Comparison of ENCODE assay signal across 13 mouse cellular contexts in genomic region chr9:14092996-14093442, GRCm38 (mm10).
DNase-seq lines count a peak whose midpoint lies in the region; ATAC-seq and TF ChIP-seq lines count a peak whose summit lies in the region.
"Had no signal": no experiment of that assay in that cellular context is flagged by ENCODE, and none has a peak within 500 bp of the region (broad histone marks: within the 10 kb centered on the region; RNA-seq: fewer than 3 reads in every experiment).

No protein-coding gene starts in this region.

- no peak overlapping the region for H3K4me2 ChIP-seq in kidney, embryonic 15.5 days
- H3K4me2 ChIP-seq in CH12.LX (ENCODE audit: insufficient read depth, low read depth, poor library complexity, severe bottlenecking): no peak overlapping the region
- no peak overlapping the region for H3K4me2 ChIP-seq in embryonic facial prominence, embryonic 13.5 days
- H3K4me2 ChIP-seq: heart, embryonic 13.5 days; lung, embryonic 15.5 days; neural tube, embryonic 13.5 days had no signal

- DNase-seq in kidney, postnatal 10 days: no peak
- DNase-seq in CH12.LX (ENCODE audit: extremely low read depth): peak; percentile 52
- DNase-seq in naive thymus-derived CD4-positive, alpha-beta T cell, adult 2 months (ENCODE audit: low read depth): peak; percentile 85
- no peak for DNase-seq in layer of hippocampus, postnatal 14 days (ENCODE audit: low spot score in 2 of 2)
- DNase-seq in ovary, adult 18-20 months (ENCODE audit: low spot score): no peak
- no peak for DNase-seq in adrenal gland, postnatal 10 days
- DNase-seq: cerebellum, postnatal 14 days; layer of hippocampus, adult 9-11 months had no signal

- no peaks in the 10 kb centered on the region for H3K27me3 ChIP-seq in kidney, embryonic 15.5 days
- no peaks in the 10 kb centered on the region for H3K27me3 ChIP-seq in CH12.LX (replicated peaks)
- no peaks in the 10 kb centered on the region for H3K27me3 ChIP-seq in embryonic facial prominence, embryonic 13.5 days
- H3K27me3 ChIP-seq: heart, embryonic 13.5 days; lung, embryonic 15.5 days; neural tube, embryonic 13.5 days had no signal

- no peak overlapping the region for H3K27ac ChIP-seq in kidney, embryonic 15.5 days
- H3K27ac ChIP-seq in CH12.LX (ENCODE audit: insufficient read depth, low read depth): no peak overlapping the region
- peak overlapping the region; percentile 18; the same call in 1 of the 2 replicates for H3K27ac ChIP-seq in embryonic facial prominence, embryonic 13.5 days
- H3K27ac ChIP-seq: heart, embryonic 13.5 days; lung, embryonic 15.5 days; neural tube, embryonic 13.5 days had no signal

- peaks cover 5% of the 10 kb centered on the region for H3K4me1 ChIP-seq in kidney, embryonic 15.5 days
- peaks cover 20 to 55% of the 10 kb centered on the region in 2 experiments for H3K4me1 ChIP-seq in CH12.LX (ENCODE audit: control insufficient read depth in 1 of 2, insufficient read depth in 2 of 2)
- H3K4me1 ChIP-seq in embryonic facial prominence, embryonic 13.5 days: peaks cover 36% of the 10 kb centered on the region

- ATAC-seq in kidney, embryonic 15.5 days (replicated peaks; ENCODE audit: low FRiP score): peak; percentile 54; the same call in 1 of the 2 replicates
- ATAC-seq in embryonic facial prominence, embryonic 13.5 days (ENCODE audit: insufficient number of reproducible peaks, insufficient read depth, low FRiP score, low TSS enrichment, low read depth): no peak

- H3K9ac ChIP-seq in kidney, embryonic 15.5 days: no peak overlapping the region
- no peak overlapping the region for H3K9ac ChIP-seq in CH12.LX (ENCODE audit: insufficient read depth, low read depth)
- no peak overlapping the region for H3K9ac ChIP-seq in embryonic facial prominence, embryonic 13.5 days
- H3K9ac ChIP-seq: heart, embryonic 13.5 days; lung, embryonic 15.5 days; neural tube, embryonic 13.5 days had no signal

- no peak for TF ChIP-seq RAD21 in CH12.LX (IDR thresholded peaks at IDR 0.05; ENCODE audit: low read depth, low read length)

- WGBS in kidney, embryonic 15.5 days: 68% methylated on average over 2 of the region's 2 CpGs
- 46% methylated on average over 2 of the region's 2 CpGs for WGBS in embryonic facial prominence, embryonic 13.5 days

- no peak overlapping the region for H3K4me3 ChIP-seq in kidney, embryonic 15.5 days (replicated peaks)
- no peak overlapping the region for H3K4me3 ChIP-seq in CH12.LX (replicated peaks in 1 of 3; ENCODE audit: low read depth in 2 of 3, low read length in 2 of 3, poor library complexity in 1 of 3)
- H3K4me3 ChIP-seq in embryonic facial prominence, embryonic 13.5 days: no peak overlapping the region
- H3K4me3 ChIP-seq: heart, embryonic 13.5 days; lung, embryonic 15.5 days; neural tube, embryonic 13.5 days had no signal

- H3K79me2 ChIP-seq in CH12.LX (replicated peaks; ENCODE audit: control insufficient read depth, extremely low read depth, insufficient read depth, poor library complexity, severe bottlenecking): no peaks in the 10 kb centered on the region

- no peaks in the 10 kb centered on the region for H3K9me3 ChIP-seq in kidney, embryonic 15.5 days (replicated peaks)
- H3K9me3 ChIP-seq in CH12.LX (replicated peaks; ENCODE audit: low read length): no peaks in the 10 kb centered on the region
- H3K9me3 ChIP-seq in embryonic facial prominence, embryonic 13.5 days: no peaks in the 10 kb centered on the region
- H3K9me3 ChIP-seq: heart, embryonic 13.5 days; lung, embryonic 15.5 days; neural tube, embryonic 13.5 days had no signal

- TF ChIP-seq EP300 in CH12.LX (IDR thresholded peaks at IDR 0.05; ENCODE audit: low read length): 0 out of 2 replicates have a peak, but pooled peaks have one; percentile 47

- in situ Hi-C loops in CH12.LX (cut with MboI; ENCODE audit: low pct_ligation_motif_present, low pct_unique_long_range_greater_than_20kb, low sequenced_read_pairs): no loop called here

- dilution Hi-C loops in CH12.LX (cut with MboI; ENCODE audit: extremely low pct_ligation_motif_present, extremely low pct_unique_long_range_greater_than_20kb, low sequenced_read_pairs): no loop called here

- no peak for TF ChIP-seq POLR2A in CH12.LX (IDR thresholded peaks at IDR 0.05; ENCODE audit: low read depth, low read length)

- H3K36me3 ChIP-seq in kidney, embryonic 15.5 days: no peaks in the 10 kb centered on the region
- H3K36me3 ChIP-seq in CH12.LX (replicated peaks in 1 of 2; ENCODE audit: control insufficient read depth in 1 of 2, insufficient read depth in 1 of 2, low read length in 1 of 2): no peaks in the 10 kb centered on the region
- H3K36me3 ChIP-seq in embryonic facial prominence, embryonic 13.5 days: no peaks in the 10 kb centered on the region
- H3K36me3 ChIP-seq: heart, embryonic 13.5 days; lung, embryonic 15.5 days; neural tube, embryonic 13.5 days had no signal

- no peak for TF ChIP-seq CTCF in CH12.LX (conservative IDR thresholded peaks at IDR 0.05 in 1 of 2, IDR thresholded peaks at IDR 0.05 in 1 of 2; ENCODE audit: low read depth in 2 of 2, low read length in 2 of 2)

TF ChIP-seq in CH12.LX, 34 proteins besides CTCF, POLR2A, EP300 and RAD21:
- no peak for TF ChIP-seq MAFK (IDR thresholded peaks at IDR 0.05; ENCODE audit: insufficient replicate concordance, low read length)
- no peak for TF ChIP-seq BHLHE40 (IDR thresholded peaks at IDR 0.05; ENCODE audit: low read depth, low read length)
- no peak for TF ChIP-seq USF2 (conservative IDR thresholded peaks at IDR 0.05; ENCODE audit: low read depth, low read length)
- no peak for TF ChIP-seq PAX5 (IDR thresholded peaks at IDR 0.05; ENCODE audit: low read length)
- no peak for TF ChIP-seq JUND (conservative IDR thresholded peaks at IDR 0.05; ENCODE audit: low read depth, low read length)
- no peak for TF ChIP-seq MAX (IDR thresholded peaks at IDR 0.05; ENCODE audit: low read length)
- TF ChIP-seq GABPA (IDR thresholded peaks at IDR 0.05; ENCODE audit: insufficient replicate concordance, low read depth, low read length): no peak
- TF ChIP-seq MAZ (IDR thresholded peaks at IDR 0.05; ENCODE audit: low read depth, low read length): 0 out of 2 replicates have a peak, but pooled peaks have one; percentile 21

Comparison
In these comparisons a context has a peak if more than half of its experiments do, and no peak if none do; other contexts are left out.
1. DNase-seq: peak in CH12.LX (single experiment) and naive thymus-derived CD4-positive, alpha-beta T cell, adult 2 months (single experiment); none in kidney, postnatal 10 days (single experiment), layer of hippocampus, postnatal 14 days (0 of 2), ovary, adult 18-20 months (single experiment) and adrenal gland, postnatal 10 days (single experiment).